Mouse (Mus musculus): Measurements from ENCODE around the gene Pik3ap1.

DNA sequence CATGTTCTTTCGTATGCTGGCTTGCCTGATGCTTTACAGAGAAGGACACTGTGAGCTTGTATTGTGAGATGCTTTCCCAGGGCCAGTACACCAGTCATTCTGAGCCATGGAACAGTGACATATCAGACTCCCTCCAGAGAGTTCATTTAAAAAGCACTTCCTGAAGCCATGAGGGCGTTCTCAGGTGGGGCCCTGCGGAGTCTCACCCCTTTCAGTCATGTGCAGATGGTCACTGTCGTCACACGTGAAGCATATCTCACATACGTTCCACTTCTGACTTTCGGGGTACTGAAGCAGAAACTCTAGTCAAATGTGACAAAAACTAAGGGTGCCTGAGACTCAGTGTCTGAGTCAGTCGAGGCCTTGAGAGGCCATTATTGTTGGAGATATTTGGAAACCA lies 6.0 kb upstream of the Pik3ap1 start:
- TF ChIP-seq POLR2A (IDR thresholded peaks at IDR 0.05; ENCODE audit: low read depth, low read length), result no peak
- no peak for TF ChIP-seq CTCF (IDR thresholded peaks at IDR 0.05; ENCODE audit: borderline replicate concordance, insufficient read depth, low read length)
